Mouse (Mus musculus) ES-Bruce4 (cell line): Measurements from ENCODE around the gene Tbl2. TPM values are rescaled to one million over a fixed set of nuclear protein-coding genes. Genes with fewer than 3 reads are reported as not detected.
A peak's percentile ranks its signal among the peaks of the same experiment; 100 is the strongest.

Experiments used
- H3K27ac ChIP-seq: 2 replicates; pipeline ENCODE4 v1.5.1; 2012; ENCODE audit warnings: low read length, inconsistent platforms; ENCODE audit not compliant: insufficient read depth
- H3K27me3 ChIP-seq: 2 replicates; pipeline ENCODE4 v1.6.1; 2012; ENCODE audit warnings: mild to moderate bottlenecking, low read length, inconsistent platforms; ENCODE audit not compliant: control insufficient read depth, poor library complexity, insufficient read depth, severe bottlenecking
- H3K36me3 ChIP-seq: 2 replicates; pipeline ENCODE4 v1.6.1; 2012; ENCODE audit warnings: inconsistent platforms, mild to moderate bottlenecking, low read length, moderate library complexity; ENCODE audit not compliant: control insufficient read depth, poor library complexity, insufficient read depth, severe bottlenecking
- H3K4me1 ChIP-seq: one replicate; pipeline ENCODE4 v1.8.1; 2011; ENCODE audit warnings: low read length; ENCODE audit not compliant: control insufficient read depth, insufficient read depth
- H3K4me3 ChIP-seq: 2 replicates; pipeline ENCODE4 v1.5.1; 2011; ENCODE audit warnings: low read depth, mild to moderate bottlenecking, low read length
- H3K9ac ChIP-seq: 2 replicates; pipeline ENCODE4 v1.6.1; 2012; ENCODE audit warnings: low read depth, mild to moderate bottlenecking, inconsistent platforms; ENCODE audit not compliant: poor library complexity, severe bottlenecking
- H3K9me3 ChIP-seq: replicated peaks from 2 replicates; pipeline ENCODE4 v1.6.1; 2012; ENCODE audit warnings: mild to moderate bottlenecking, low read length, inconsistent platforms; ENCODE audit not compliant: control insufficient read depth, poor library complexity, insufficient read depth, severe bottlenecking
- CTCF ChIP-seq: IDR thresholded peaks from one replicate; pipeline ENCODE4 v1.8.1; 2011; ENCODE audit warnings: low read depth, low read length
- EP300 ChIP-seq: IDR thresholded peaks from 2 replicates; pipeline ENCODE4 v1.6.1; 2011; ENCODE audit warnings: low read depth, low read length; ENCODE audit not compliant: insufficient read depth
- POLR2A ChIP-seq: IDR thresholded peaks from one replicate; pipeline ENCODE4 v1.8.1; 2011; ENCODE audit warnings: low read length; ENCODE audit not compliant: insufficient read depth
- polyA plus RNA-seq: library from polyadenylated mRNA; stranded (reverse); fragments of >200 nt; gene quantifications from 2 replicates; pipeline ENCODE4 v1.2.4, GENCODE M21; 2011; ENCODE audit warnings: low read depth; ENCODE audit not compliant: missing spikeins, insufficient read depth, insufficient read length

The Tbl2 gene
- polyA plus RNA-seq, result 28.2 and 32.4 TPM in 2 replicates

GRCm38 (mm10) chr5:135149053-135149819, at the start of gene Tbl2:
Gene Tbl2, plus strand, starts transcription at chr5:135149657.
- H3K27ac ChIP-seq, result peak within 1 kb of the TSS; percentile 83
- H3K9ac ChIP-seq, result peak within 1 kb of the TSS; percentile 76
- no peaks in the 10 kb centered on the region for H3K9me3 ChIP-seq
- peak within 1 kb of the TSS; percentile 91 for H3K4me3 ChIP-seq
- no peaks in the 10 kb centered on the region for H3K27me3 ChIP-seq
- TF ChIP-seq CTCF, result no peak
- TF ChIP-seq EP300, result 0 out of 2 replicates have a peak, but pooled peaks have one; percentile 43
- peak; percentile 79 for TF ChIP-seq POLR2A
- H3K4me1 ChIP-seq, result no peaks in the 10 kb centered on the region
- peaks cover 20% of the 10 kb centered on the region for H3K36me3 ChIP-seq

GRCm38 (mm10) chr5:135100981-135101380, 48.5 kb upstream of the Tbl2 start:
- H3K4me3 ChIP-seq, result no peak overlapping the region
- no peak for TF ChIP-seq CTCF
- no peak for TF ChIP-seq POLR2A
- no peak for TF ChIP-seq EP300
- no peaks in the 10 kb centered on the region for H3K9me3 ChIP-seq
- no peaks in the 10 kb centered on the region for H3K4me1 ChIP-seq
- H3K27me3 ChIP-seq, result no peaks in the 10 kb centered on the region
- H3K27ac ChIP-seq, result no peak overlapping the region
- no peak overlapping the region for H3K9ac ChIP-seq
- H3K36me3 ChIP-seq, result no peaks in the 10 kb centered on the region

- Histone ChIP-seq H3K4me3 (no peak overlapping the region), H3K27ac (no peak overlapping the region), H3K9me3 (no peaks in the 10 kb centered on the region), H3K36me3 (no peaks in the 10 kb centered on the region), H3K27me3 (no peaks in the 10 kb centered on the region), H3K9ac (no peak overlapping the region), H3K4me1 (no peaks in the 10 kb centered on the region)
- TF ChIP-seq POLR2A (no peak), CTCF (peak; percentile 73)
These were observed 45.3 kb upstream of the Tbl2 start for GRCm38 (mm10) chr5:135103999-135104660.

GRCm38 (mm10) chr5:135106758-135107256, 42.6 kb upstream of the Tbl2 start:
- Histone ChIP-seq H3K4me1 (no peaks in the 10 kb centered on the region), H3K27ac (no peak overlapping the region), H3K9me3 (no peaks in the 10 kb centered on the region), H3K4me3 (peak overlapping the region; percentile 73), H3K9ac (peak overlapping the region; percentile 56), H3K27me3 (no peaks in the 10 kb centered on the region), H3K36me3 (no peaks in the 10 kb centered on the region)
- TF ChIP-seq POLR2A (peak; percentile 78), CTCF (no peak)

GRCm38 (mm10) chr5:135107521-135108501, 41.6 kb upstream of the Tbl2 start:
- no peak overlapping the region for H3K9ac ChIP-seq
- H3K4me1 ChIP-seq, result no peaks in the 10 kb centered on the region

More at GRCm38 (mm10) chr5:135107521-135108501, 41.6 kb upstream of the Tbl2 start:
- Histone ChIP-seq H3K27ac (no peak overlapping the region), H3K9me3 (no peaks in the 10 kb centered on the region), H3K27me3 (no peaks in the 10 kb centered on the region), H3K36me3 (no peaks in the 10 kb centered on the region), H3K4me3 (peak overlapping the region; percentile 73)
- TF ChIP-seq EP300 (no peak), CTCF (peak; percentile 45), POLR2A (no peak)
